Comparison of ENCODE assay signal across 9 mouse cellular contexts in the genomic region with DNA sequence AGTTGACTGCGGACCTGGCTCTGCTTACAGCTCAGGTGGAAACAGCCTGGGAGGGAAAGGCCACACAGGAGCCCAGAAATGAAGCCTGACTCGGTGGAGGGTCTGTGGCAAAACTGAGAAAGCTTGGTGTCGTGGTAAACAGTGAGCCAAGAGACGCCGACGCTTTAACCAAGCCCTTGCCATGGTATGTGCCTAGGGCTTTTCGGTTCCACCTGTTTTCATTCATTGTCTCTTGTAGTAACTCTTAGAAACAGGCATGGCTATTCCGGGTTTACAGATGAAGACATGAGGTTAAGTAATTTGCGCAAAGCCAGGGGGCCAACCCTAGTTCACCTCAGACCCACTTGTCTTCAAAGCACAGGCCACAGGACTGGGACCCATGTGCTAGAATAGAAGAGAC. TPM values are rescaled to one million over a fixed set of nuclear protein-coding genes. Genes with fewer than 3 reads are reported as not detected.
DNase-seq lines count a peak whose midpoint lies in the region; ATAC-seq and TF ChIP-seq lines count a peak whose summit lies in the region.
"Had no signal": no experiment of that assay in that cellular context is flagged by ENCODE, and none has a peak within 500 bp of the region (broad histone marks: within the 10 kb centered on the region; RNA-seq: fewer than 3 reads in every experiment).

No protein-coding gene starts in this region.

- 59% methylated on average over 9 of the region's 9 CpGs for WGBS in cerebellum, adult 2 months
- 30% methylated on average over 9 of the region's 9 CpGs for WGBS in spleen, adult 2 months
- WGBS in liver, embryonic 12.5 days (ENCODE audit: insufficient replicate concordance) = 24% methylated on average over 9 of the region's 9 CpGs

- H3K9me3 ChIP-seq in liver, embryonic 12.5 days (replicated peaks) = no peaks in the 10 kb centered on the region

- intact Hi-C loops in left cerebral cortex, postnatal 36 days (cut with DNase I) = no loop called here

- H3K4me3 ChIP-seq in cerebellum, adult 2 months (replicated peaks; ENCODE audit: insufficient read depth, low read depth, low read length) = peak overlapping the region; percentile 65
- peak overlapping the region; percentile 77 for H3K4me3 ChIP-seq in spleen, adult 2 months (ENCODE audit: extremely low read depth, insufficient read depth, insufficient read length)
- H3K4me3 ChIP-seq in liver, embryonic 12.5 days = peak overlapping the region; percentile 84

- H3K36me3 ChIP-seq in spleen, adult 2 months (ENCODE audit: control insufficient read depth, insufficient read depth, low read length) = no peaks in the 10 kb centered on the region
- peaks cover 25% of the 10 kb centered on the region for H3K36me3 ChIP-seq in liver, embryonic 12.5 days

- peak overlapping the region; percentile 94 for H3K9ac ChIP-seq in liver, embryonic 12.5 days

- H3K4me1 ChIP-seq in cerebellum, adult 2 months (ENCODE audit: control insufficient read depth, insufficient read depth, low read length) = no peaks in the 10 kb centered on the region
- peaks cover 2% of the 10 kb centered on the region; the same call in 1 of the 2 replicates for H3K4me1 ChIP-seq in spleen, adult 2 months (ENCODE audit: control insufficient read depth, insufficient read depth, insufficient read length)
- H3K4me1 ChIP-seq in liver, embryonic 12.5 days = peaks cover 65% of the 10 kb centered on the region

- H3K27me3 ChIP-seq in cerebellum, adult 2 months (ENCODE audit: control insufficient read depth, insufficient read depth, low read length) = no peaks in the 10 kb centered on the region
- H3K27me3 ChIP-seq in spleen, adult 2 months (ENCODE audit: control insufficient read depth, insufficient read depth, low read length) = no peaks in the 10 kb centered on the region
- no peaks in the 10 kb centered on the region for H3K27me3 ChIP-seq in liver, embryonic 12.5 days (replicated peaks)

- no peak for TF ChIP-seq CTCF in cerebellum, adult 2 months (IDR thresholded peaks at IDR 0.05; ENCODE audit: borderline replicate concordance, insufficient read depth, low read depth, low read length)
- TF ChIP-seq CTCF in spleen, adult 2 months (IDR thresholded peaks at IDR 0.05; ENCODE audit: extremely low read depth, insufficient read depth, insufficient read length, insufficient replicate concordance) = no peak

- no peak for ATAC-seq in liver, embryonic 12.5 days

- no peak overlapping the region for H3K27ac ChIP-seq in cerebellum, adult 2 months (ENCODE audit: insufficient read depth, low read length)
- H3K27ac ChIP-seq in spleen, adult 2 months (ENCODE audit: insufficient read depth, low read length) = peak overlapping the region; percentile 67; the same call in 1 of the 2 replicates
- peak overlapping the region; percentile 93 for H3K27ac ChIP-seq in liver, embryonic 12.5 days

- no peak for TF ChIP-seq POLR2A in cerebellum, adult 2 months (IDR thresholded peaks at IDR 0.05; ENCODE audit: borderline replicate concordance, insufficient read depth, low read length)
- no peak for TF ChIP-seq POLR2A in spleen, adult 2 months (IDR thresholded peaks at IDR 0.05; ENCODE audit: low read depth, low read length)

- no peak for DNase-seq in cerebellum, adult 2 months
- DNase-seq in cerebellum, postnatal 14 days = no peak
- DNase-seq in spleen, adult 2 months (ENCODE audit: low read depth in 1 of 2, low spot score in 2 of 2) = no peak
- DNase-seq in spleen, adult 12 weeks (ENCODE audit: low spot score) = no peak
- DNase-seq in thymus, postnatal 0 days (ENCODE audit: low spot score) = no peak
- DNase-seq in adrenal gland, postnatal 10 days = no peak
- DNase-seq in left cerebral cortex, postnatal 36 days (ENCODE audit: low spot score in 2 of 2) = no peak
- DNase-seq: cerebellum, adult 9-10 months had no signal

- H3K4me2 ChIP-seq in liver, embryonic 12.5 days = peak overlapping the region; percentile 84

RNA-seq across cellular contexts. Expression of gene Creg1, which starts 1.0 kb away (rescaled TPM):
- 51.0 and 57.3 TPM in 2 replicates for polyA plus RNA-seq in cerebellum, adult 2 months (2012; rRNA removed)
- polyA plus RNA-seq in spleen, adult 2 months (2012; rRNA removed) = 89.4 and 101 TPM in 2 replicates
- 299 and 300 TPM in 2 replicates for polyA plus RNA-seq in liver, embryonic 12.5 days (2016; fragmentation: Nextera tagmentation; extraction: Ambion mirVana)
- 70.5 and 73.3 TPM in 2 replicates for polyA plus RNA-seq in thymus, postnatal 0 days (2015; fragmentation: Nextera tagmentation; extraction: Ambion mirVana)
- 10 to 100 TPM; 51.2 TPM for total RNA-seq in adrenal gland, postnatal 10 days (2021)
- total RNA-seq in left cerebral cortex, postnatal 36 days (2021) = 10 to 100 TPM; 23.4 to 28.2 TPM

RNA-seq across cellular contexts. Expression of gene Cd247, which starts 23.9 kb away (rescaled TPM):
- polyA plus RNA-seq in cerebellum, adult 2 months (2012; rRNA removed) = 0.24 and 0.29 TPM in 2 replicates
- polyA plus RNA-seq in spleen, adult 2 months (2012; rRNA removed) = 38.9 and 49.1 TPM in 2 replicates
- 0.23 and 0.32 TPM in 2 replicates for polyA plus RNA-seq in liver, embryonic 12.5 days (2016; fragmentation: Nextera tagmentation; extraction: Ambion mirVana)
- 282 TPM in 2 replicates for polyA plus RNA-seq in thymus, postnatal 0 days (2015; fragmentation: Nextera tagmentation; extraction: Ambion mirVana)
- 1 to 10 TPM; 3.2 to 4.5 TPM for total RNA-seq in adrenal gland, postnatal 10 days (2021)
- total RNA-seq in left cerebral cortex, postnatal 36 days (2021) = under 1 TPM in 1 of 2 experiments, not detected in 1; 0.25 TPM

RNA-seq across cellular contexts. Expression of gene Rcsd1, which starts 55.0 kb away (rescaled TPM):
- polyA plus RNA-seq in cerebellum, adult 2 months (2012; rRNA removed) = 3.8 and 4.6 TPM in 2 replicates
- 68.3 and 73.9 TPM in 2 replicates for polyA plus RNA-seq in spleen, adult 2 months (2012; rRNA removed)
- 10.7 and 10.8 TPM in 2 replicates for polyA plus RNA-seq in liver, embryonic 12.5 days (2016; fragmentation: Nextera tagmentation; extraction: Ambion mirVana)
- 221 and 236 TPM in 2 replicates for polyA plus RNA-seq in thymus, postnatal 0 days (2015; fragmentation: Nextera tagmentation; extraction: Ambion mirVana)
- 10 to 100 TPM; 27.8 to 32.6 TPM for total RNA-seq in adrenal gland, postnatal 10 days (2021)
- total RNA-seq in left cerebral cortex, postnatal 36 days (2021) = 1 to 10 TPM; 3.6 to 5.0 TPM

Comparison
In these comparisons a context has a peak if more than half of its experiments do, and no peak if none do; other contexts are left out.
1. RNA of gene Cd247, which starts 23.9 kb away (polyA plus RNA-seq): 282 TPM in thymus, postnatal 0 days and 38.9 to 49.1 TPM in spleen, adult 2 months; 0.23 to 0.32 TPM in liver, embryonic 12.5 days and 0.24 to 0.29 TPM in cerebellum, adult 2 months; every median in the first group is over 10 times any median in the second.
2. Peak in every context shown above with its lines, with median percentiles within 50 percentile points of each other: H3K4me3 ChIP-seq.